Mouse (Mus musculus) midbrain, postnatal 0 days (tissue): ENCODE measurements around the gene Oxt. TPM values are rescaled to one million over a fixed set of nuclear protein-coding genes. Genes with fewer than 3 reads are reported as not detected.
"Not testable (repeated sequence)": the region's sequence is repeated elsewhere in the genome, so short reads cannot be mapped to it uniquely, and the experiment has no call there.

Source experiments
- ATAC-seq: fragments of 200-750 bp; cut with Nextera tagmentation; 2 replicates; pipeline ENCODE4 v1.8.0; 2017; ENCODE audit warnings: moderate number of reproducible peaks, mild to moderate bottlenecking, moderate TSS enrichment, moderate library complexity; ENCODE audit not compliant: low FRiP score
- DNase-seq: peaks from one replicate; pipeline ENCODE4 v3.0.0-alpha.2; 2015; ENCODE audit warnings: low spot score
- H3K27ac ChIP-seq: fragments of 300-500 bp; sonication (generic); 2 replicates; pipeline ENCODE4 v1.5.1; 2014; ENCODE audit warnings: low read depth, mild to moderate bottlenecking, low read length, mixed read lengths
- H3K27me3 ChIP-seq: fragments of 300-500 bp; sonication (generic); 2 replicates; pipeline ENCODE4 v1.6.1; 2014; ENCODE audit warnings: low read length, control low read depth, mixed read lengths; ENCODE audit not compliant: insufficient read depth
- H3K36me3 ChIP-seq: fragments of 300-500 bp; sonication (generic); 2 replicates; pipeline ENCODE4 v1.6.1; 2014; ENCODE audit warnings: low read length, control low read depth, mixed read lengths; ENCODE audit not compliant: insufficient read depth
- H3K4me1 ChIP-seq: fragments of 300-500 bp; sonication (generic); 2 replicates; pipeline ENCODE4 v1.6.1; 2014; ENCODE audit warnings: mild to moderate bottlenecking, control low read depth, antibody characterized with exemption, low read length, mixed read lengths; ENCODE audit not compliant: insufficient read depth
- H3K4me2 ChIP-seq: fragments of 300-500 bp; sonication (generic); 2 replicates; pipeline ENCODE4 v1.6.1; 2014; ENCODE audit warnings: low read depth, mild to moderate bottlenecking, low read length, mixed read lengths; ENCODE audit not compliant: poor library complexity, severe bottlenecking
- H3K4me3 ChIP-seq: fragments of 300-500 bp; sonication (generic); 2 replicates; pipeline ENCODE4 v1.5.1; 2014; ENCODE audit warnings: low read depth, mild to moderate bottlenecking, low read length, moderate library complexity
- H3K9ac ChIP-seq: fragments of 300-500 bp; sonication (generic); replicated peaks from 2 replicates; pipeline ENCODE4 v1.6.1; 2014; ENCODE audit warnings: mild to moderate bottlenecking, low read length, moderate library complexity, mixed read lengths; ENCODE audit not compliant: poor library complexity, severe bottlenecking
- H3K9me3 ChIP-seq: fragments of 300-500 bp; sonication (generic); 2 replicates; pipeline ENCODE4 v1.6.1; 2016; ENCODE audit warnings: low read length, control low read depth
- CTCF ChIP-seq: IDR thresholded peaks from 2 replicates; pipeline ENCODE4 v1.5.1; 2016; ENCODE audit warnings: antibody characterized with exemption, mild to moderate bottlenecking
- WGBS: fragments of 180-500 bp; shearing (Covaris S2); extraction: QIAGEN DNeasy Blood & Tissue Kit; methylation state at CpG from one replicate; pipeline ENCODE4 v1.1.7; 2014; 5-methylcytosine and 5-hydroxymethylcytosine counted together
- polyA plus RNA-seq: library from polyadenylated mRNA; unstranded; fragments of >200 nt; fragmentation: Nextera tagmentation; extraction: Ambion mirVana; gene quantifications from 2 replicates; pipeline ENCODE4 v1.2.1, GENCODE M21; 2015
- total RNA-seq: library from RNA; depleted of rRNA; stranded (reverse); fragments of >200 nt; gene quantifications from 2 replicates; pipeline ENCODE4 v1.2.3, GENCODE M21; 2014

Gene Oxt
- total and polyA plus RNA-seq, 2 experiments from 2014 or later, result 2.5 to 24.0 TPM

DNA sequence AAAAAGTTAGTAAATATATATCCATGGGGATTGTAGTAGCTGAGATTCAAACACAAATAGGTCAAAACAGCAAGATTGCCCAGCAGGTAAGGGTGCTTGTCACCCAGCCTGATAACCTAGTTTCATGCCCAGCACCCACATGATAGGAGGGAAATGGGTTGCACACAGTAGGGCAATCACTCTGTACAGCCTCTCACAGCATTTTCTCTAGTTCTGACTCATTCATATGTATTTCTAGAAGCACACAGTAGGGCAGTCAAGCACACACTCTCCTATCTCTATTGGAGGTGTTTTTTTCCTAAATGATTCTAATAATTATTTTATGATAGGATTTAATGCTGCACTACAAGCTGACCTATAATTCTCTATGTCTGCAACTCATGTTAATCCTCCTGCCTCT is 6.0 kb upstream of the Oxt start:
- H3K9ac ChIP-seq, result no peak overlapping the region
- ATAC-seq, result no peak
- TF ChIP-seq CTCF, result no peak

DNA sequence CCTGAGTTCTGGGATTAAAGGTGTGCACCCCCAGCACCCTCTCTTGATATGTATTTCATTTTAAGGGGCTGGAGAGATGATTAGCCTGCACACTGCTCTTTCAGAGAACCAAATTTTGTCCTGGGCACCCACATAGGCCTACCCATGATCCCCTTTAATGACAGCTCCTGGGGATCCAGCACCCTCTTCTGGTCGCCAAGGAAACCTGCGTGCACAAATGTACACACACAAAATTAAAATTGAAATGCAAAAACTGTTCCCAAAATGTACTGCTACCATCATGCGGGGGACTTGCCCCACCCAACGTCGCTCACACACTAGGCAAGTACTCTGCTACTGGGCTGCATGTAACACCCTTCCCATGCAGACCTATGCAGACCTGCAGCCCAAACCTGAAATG is 1.0 kb upstream of the Oxt start:
- H3K27ac ChIP-seq, result no peak overlapping the region
- ATAC-seq (no peak), DNase-seq (no peak)
- no peak overlapping the region for H3K4me3 ChIP-seq
- H3K36me3 ChIP-seq, result no peaks in the 10 kb centered on the region
- 87% methylated on average over 5 of the region's 5 CpGs for WGBS
- no peak for TF ChIP-seq CTCF
- no peak overlapping the region for H3K9ac ChIP-seq
- no peaks in the 10 kb centered on the region for H3K9me3 ChIP-seq
- H3K4me2 ChIP-seq, result no peak overlapping the region
- H3K27me3 ChIP-seq, result peaks cover 41% of the 10 kb centered on the region
- 0 out of 2 replicates have a peak, but pooled peaks cover 6% of the 10 kb centered on the region for H3K4me1 ChIP-seq

More for the DNA sequence above, 6.0 kb upstream of the Oxt start:
- no peak overlapping the region for H3K27ac ChIP-seq
- no peak overlapping the region for H3K4me2 ChIP-seq
- H3K4me3 ChIP-seq, result no peak overlapping the region
- no peaks in the 10 kb centered on the region for H3K9me3 ChIP-seq
- H3K4me1 ChIP-seq, result no peaks in the 10 kb centered on the region
- DNase-seq, result no peak
- no peaks in the 10 kb centered on the region for H3K27me3 ChIP-seq
- peaks cover 15% of the 10 kb centered on the region for H3K36me3 ChIP-seq

DNA sequence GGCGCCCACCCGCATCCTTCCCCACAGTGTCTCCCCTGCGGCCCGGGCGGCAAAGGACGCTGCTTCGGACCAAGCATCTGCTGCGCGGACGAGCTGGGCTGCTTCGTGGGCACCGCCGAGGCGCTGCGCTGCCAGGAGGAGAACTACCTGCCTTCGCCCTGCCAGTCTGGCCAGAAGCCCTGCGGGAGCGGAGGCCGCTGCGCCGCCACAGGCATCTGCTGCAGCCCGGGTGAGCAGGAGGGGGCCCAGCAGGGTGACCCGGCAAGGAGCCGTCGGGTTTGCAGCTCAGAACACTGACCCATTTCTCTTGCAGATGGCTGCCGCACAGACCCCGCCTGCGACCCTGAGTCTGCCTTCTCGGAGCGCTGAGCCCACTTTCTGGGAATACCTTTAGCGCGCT is 591 bp downstream of the Oxt start:
- not testable (repeated sequence) for DNase-seq, ATAC-seq, H3K9me3 ChIP-seq, H3K36me3 ChIP-seq, H3K27ac ChIP-seq, H3K9ac ChIP-seq
- Histone ChIP-seq H3K4me2 (peak overlapping the region; percentile 39), H3K27me3 (peaks cover 55% of the 10 kb centered on the region), H3K4me3 (peak overlapping the region; percentile 22; the same call in 1 of the 2 replicates), H3K4me1 (0 out of 2 replicates have a peak, but pooled peaks cover 13% of the 10 kb centered on the region)
- 3% methylated on average over 25 of the region's 32 CpGs for WGBS

DNA sequence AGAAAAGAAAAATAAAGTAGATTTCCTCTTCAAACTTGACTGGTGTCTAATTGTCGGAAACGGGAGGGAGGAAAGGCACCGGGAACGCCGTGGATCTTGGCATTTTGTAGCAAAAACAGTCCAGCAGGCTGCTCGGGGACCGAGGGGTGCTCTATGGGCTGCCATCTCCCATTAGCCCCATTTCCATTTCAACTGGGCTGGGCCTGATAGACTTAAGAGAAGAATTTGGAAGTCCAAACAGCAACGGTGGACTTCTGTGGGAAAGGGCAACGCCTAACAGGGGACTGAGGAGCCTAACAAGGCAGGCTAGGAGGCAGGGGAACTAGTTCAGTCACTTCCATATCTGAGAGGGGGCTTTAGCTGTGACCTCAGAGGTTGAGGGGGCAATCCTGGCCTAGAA is 1.0 kb downstream of the Oxt start:
- peaks cover 60% of the 10 kb centered on the region for H3K27me3 ChIP-seq
- 0 out of 2 replicates have a peak, but pooled peaks cover 13% of the 10 kb centered on the region for H3K4me1 ChIP-seq
- H3K36me3 ChIP-seq, result no peaks in the 10 kb centered on the region
- DNase-seq (no peak), ATAC-seq (no peak)
- H3K4me3 ChIP-seq, result peak overlapping the region; percentile 22; the same call in 1 of the 2 replicates
- 7% methylated on average over 9 of the region's 9 CpGs for WGBS
- H3K9me3 ChIP-seq, result no peaks in the 10 kb centered on the region
- H3K4me2 ChIP-seq, result no peak overlapping the region; the same call in 1 of the 2 replicates
- no peak overlapping the region for H3K9ac ChIP-seq
- no peak for TF ChIP-seq CTCF
- H3K27ac ChIP-seq, result no peak overlapping the region

DNA sequence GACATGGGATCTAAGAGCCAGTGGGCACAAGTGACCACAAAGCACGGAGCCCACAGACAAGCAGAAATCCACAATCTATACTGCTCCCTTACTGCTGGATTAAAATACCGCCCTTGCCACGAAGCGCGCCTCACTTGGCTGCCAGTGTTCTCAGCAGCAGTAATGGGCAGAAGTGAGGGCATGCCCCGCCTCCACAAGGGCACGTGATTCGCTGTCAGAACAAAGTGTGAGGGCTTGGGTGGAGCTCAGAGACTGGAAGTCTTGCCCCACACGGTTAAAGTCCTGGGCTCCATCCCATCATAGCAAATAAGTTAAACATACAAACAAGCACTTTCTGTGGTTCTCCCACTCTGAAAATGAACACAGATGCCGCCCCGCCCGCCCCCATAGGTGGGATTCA is 1.7 kb downstream of the Oxt start:
- Histone ChIP-seq H3K9me3 (no peaks in the 10 kb centered on the region), H3K4me2 (no peak overlapping the region), H3K27ac (no peak overlapping the region), H3K27me3 (peaks cover 66% of the 10 kb centered on the region), H3K4me3 (no peak overlapping the region; the same call in 1 of the 2 replicates), H3K4me1 (0 out of 2 replicates have a peak, but pooled peaks cover 13% of the 10 kb centered on the region), H3K36me3 (no peaks in the 10 kb centered on the region), H3K9ac (no peak overlapping the region)
- no peak for TF ChIP-seq CTCF
- DNase-seq (no peak), ATAC-seq (no peak)
- WGBS, result 4% methylated on average over 12 of the region's 12 CpGs

DNA sequence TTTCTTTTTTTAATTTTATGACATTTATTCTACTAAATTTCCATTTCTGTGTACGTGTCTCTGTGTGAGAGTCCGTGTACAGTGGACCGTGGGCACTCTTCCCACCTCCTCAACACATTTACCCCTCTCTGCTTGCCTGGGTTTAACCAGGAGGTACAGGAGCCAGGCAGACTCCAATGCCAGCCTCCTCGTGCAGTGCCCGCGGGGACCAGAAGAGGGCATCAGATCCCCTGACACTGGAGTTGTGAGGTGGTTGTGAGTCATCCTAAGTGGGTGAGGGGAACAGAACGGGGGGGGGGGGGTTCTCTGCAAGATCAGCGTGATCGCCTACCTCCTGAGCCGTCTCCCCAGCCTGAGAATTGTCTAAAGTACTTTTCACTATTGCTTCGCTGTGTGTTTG is 2.2 kb downstream of the Oxt start:
- Histone ChIP-seq H3K27me3 (peaks cover 68% of the 10 kb centered on the region), H3K4me1 (0 out of 2 replicates have a peak, but pooled peaks cover 13% of the 10 kb centered on the region), H3K4me3 (no peak overlapping the region), H3K4me2 (no peak overlapping the region), H3K9me3 (no peaks in the 10 kb centered on the region), H3K9ac (no peak overlapping the region), H3K36me3 (no peaks in the 10 kb centered on the region), H3K27ac (no peak overlapping the region)
- peak; percentile 64 for TF ChIP-seq CTCF
- 8% methylated on average over 11 of the region's 11 CpGs for WGBS
- no peak for ATAC-seq
- no peak for DNase-seq
